Mouse (Mus musculus): ENCODE results near the gene Susd2. TPM values are rescaled to one million over a fixed set of nuclear protein-coding genes. Genes with fewer than 3 reads are reported as not detected.

Susd2 gene
- polyA plus RNA-seq, 1 experiment from 2014 or later, result 34.2 TPM

DNA sequence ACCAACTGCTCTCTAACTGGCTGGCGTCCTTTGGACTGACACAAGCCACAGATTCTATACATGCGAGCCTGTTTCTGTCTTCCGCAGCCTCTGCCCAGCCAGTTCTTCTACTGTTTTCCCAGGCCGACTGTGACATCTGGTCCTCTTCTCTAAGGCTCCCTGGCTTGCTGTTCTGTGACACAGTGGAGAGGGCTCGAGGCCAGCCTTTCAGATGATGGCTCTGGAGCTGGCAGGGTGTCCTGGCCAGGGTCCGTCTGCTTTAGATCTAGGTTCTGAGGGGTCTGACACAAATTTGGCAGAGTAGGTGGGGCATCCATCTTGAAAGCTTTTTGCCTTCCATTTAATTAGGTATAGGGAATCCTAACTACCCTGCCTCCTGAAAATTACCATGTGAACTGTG is 17.6 kb upstream of the Susd2 start:
- Histone ChIP-seq H3K4me2 (replicated peaks; ENCODE audit: low read depth, low read length) (no peak overlapping the region), H3K4me1 (ENCODE audit: insufficient read depth, low read length) (peaks cover 4% of the 10 kb centered on the region; the same call in 1 of the 2 replicates), H3K27ac (ENCODE audit: low read length) (no peak overlapping the region), H3K9ac (replicated peaks; ENCODE audit: low read length) (no peak overlapping the region), H3K9me3 (ENCODE audit: low read length) (no peaks in the 10 kb centered on the region), H3K27me3 (ENCODE audit: insufficient read depth, low read length) (no peaks in the 10 kb centered on the region), H3K36me3 (ENCODE audit: insufficient read depth, low read length) (peaks cover 18% of the 10 kb centered on the region), H3K4me3 (ENCODE audit: low read length) (no peak overlapping the region)
- ATAC-seq (ENCODE audit: low FRiP score, low TSS enrichment), result no peak
- WGBS, result 83% methylated on average over 6 of the region's 6 CpGs

GRCm38 (mm10) chr10:75657772-75658171 is 14.0 kb upstream of the Susd2 start:
- H3K36me3 ChIP-seq (ENCODE audit: insufficient read depth, low read length), result peaks cover 46% of the 10 kb centered on the region

DNA sequence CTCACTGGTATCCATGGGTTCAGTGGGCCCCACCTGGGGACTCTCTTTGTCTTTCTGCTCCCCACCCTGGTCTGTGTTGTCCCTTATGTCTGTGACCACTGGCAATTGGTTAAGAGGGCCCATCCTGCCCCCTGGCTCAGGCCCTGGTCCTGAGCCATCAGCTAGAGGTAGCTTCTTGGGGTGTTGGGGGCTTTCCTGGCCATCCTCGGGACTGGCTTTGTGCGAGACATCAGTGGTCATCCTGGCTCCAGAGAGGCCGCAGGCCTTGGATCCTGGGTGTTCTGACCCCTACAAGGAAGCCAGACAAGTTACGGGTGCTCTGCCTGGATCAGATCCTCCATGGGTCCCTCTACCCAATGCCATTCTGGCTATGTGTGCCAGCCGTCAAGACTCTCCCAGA is 13.4 kb upstream of the Susd2 start:
- no peaks in the 10 kb centered on the region for H3K9me3 ChIP-seq (ENCODE audit: low read length)
- WGBS, result 90% methylated on average over 5 of the region's 5 CpGs
- no peaks in the 10 kb centered on the region for H3K27me3 ChIP-seq (ENCODE audit: insufficient read depth, low read length)
- H3K36me3 ChIP-seq (ENCODE audit: insufficient read depth, low read length), result peaks cover 52% of the 10 kb centered on the region
- ATAC-seq (ENCODE audit: low FRiP score, low TSS enrichment), result no peak
- H3K4me3 ChIP-seq (ENCODE audit: low read length), result no peak overlapping the region
- no peak overlapping the region for H3K9ac ChIP-seq (replicated peaks; ENCODE audit: low read length)
- H3K27ac ChIP-seq (ENCODE audit: low read length), result no peak overlapping the region
- H3K4me2 ChIP-seq (replicated peaks; ENCODE audit: low read depth, low read length), result no peak overlapping the region
- no peaks in the 10 kb centered on the region for H3K4me1 ChIP-seq (ENCODE audit: insufficient read depth, low read length)

More at GRCm38 (mm10) chr10:75657772-75658171, 14.0 kb upstream of the Susd2 start:
- Histone ChIP-seq H3K4me3 (ENCODE audit: low read length) (no peak overlapping the region), H3K9me3 (ENCODE audit: low read length) (no peaks in the 10 kb centered on the region), H3K4me2 (replicated peaks; ENCODE audit: low read depth, low read length) (no peak overlapping the region), H3K27ac (ENCODE audit: low read length) (no peak overlapping the region), H3K27me3 (ENCODE audit: insufficient read depth, low read length) (no peaks in the 10 kb centered on the region), H3K9ac (replicated peaks; ENCODE audit: low read length) (no peak overlapping the region), H3K4me1 (ENCODE audit: insufficient read depth, low read length) (no peaks in the 10 kb centered on the region)
- ATAC-seq (ENCODE audit: low FRiP score, low TSS enrichment), result no peak
- 96% methylated on average over 7 of the region's 7 CpGs for WGBS

GRCm38 (mm10) chr10:75654053-75654452 is 10.2 kb upstream of the Susd2 start:
- Histone ChIP-seq H3K9ac (replicated peaks; ENCODE audit: low read length) (no peak overlapping the region), H3K9me3 (ENCODE audit: low read length) (no peaks in the 10 kb centered on the region), H3K27ac (ENCODE audit: low read length) (no peak overlapping the region), H3K36me3 (ENCODE audit: insufficient read depth, low read length) (peaks cover 77% of the 10 kb centered on the region), H3K4me2 (replicated peaks; ENCODE audit: low read depth, low read length) (no peak overlapping the region), H3K27me3 (ENCODE audit: insufficient read depth, low read length) (no peaks in the 10 kb centered on the region), H3K4me3 (ENCODE audit: low read length) (no peak overlapping the region), H3K4me1 (ENCODE audit: insufficient read depth, low read length) (no peaks in the 10 kb centered on the region)
- ATAC-seq (ENCODE audit: low FRiP score, low TSS enrichment), result no peak
- WGBS, result 92% methylated on average over 4 of the region's 4 CpGs

- H3K9ac ChIP-seq (replicated peaks; ENCODE audit: low read length), result no peak overlapping the region
- H3K4me1 ChIP-seq (ENCODE audit: insufficient read depth, low read length), result no peaks in the 10 kb centered on the region
- H3K4me3 ChIP-seq (ENCODE audit: low read length), result no peak overlapping the region
- H3K27ac ChIP-seq (ENCODE audit: low read length), result no peak overlapping the region
- H3K9me3 ChIP-seq (ENCODE audit: low read length), result no peaks in the 10 kb centered on the region
- H3K36me3 ChIP-seq (ENCODE audit: insufficient read depth, low read length), result peaks cover 75% of the 10 kb centered on the region
- ATAC-seq (ENCODE audit: low FRiP score, low TSS enrichment), result no peak
- H3K27me3 ChIP-seq (ENCODE audit: insufficient read depth, low read length), result no peaks in the 10 kb centered on the region
- no peak overlapping the region for H3K4me2 ChIP-seq (replicated peaks; ENCODE audit: low read depth, low read length)
- WGBS, result 91% methylated on average over 16 of the region's 16 CpGs
These were observed 7.7 kb upstream of the Susd2 start for GRCm38 (mm10) chr10:75651381-75652068.

GRCm38 (mm10) chr10:75650306-75650902 is 6.6 kb upstream of the Susd2 start:
- ATAC-seq (ENCODE audit: low FRiP score, low TSS enrichment), result no peak
- Histone ChIP-seq H3K27me3 (ENCODE audit: insufficient read depth, low read length) (no peaks in the 10 kb centered on the region), H3K9ac (replicated peaks; ENCODE audit: low read length) (no peak overlapping the region), H3K9me3 (ENCODE audit: low read length) (no peaks in the 10 kb centered on the region), H3K36me3 (ENCODE audit: insufficient read depth, low read length) (peaks cover 70% of the 10 kb centered on the region), H3K4me2 (replicated peaks; ENCODE audit: low read depth, low read length) (no peak overlapping the region), H3K27ac (ENCODE audit: low read length) (no peak overlapping the region), H3K4me3 (ENCODE audit: low read length) (no peak overlapping the region), H3K4me1 (ENCODE audit: insufficient read depth, low read length) (no peaks in the 10 kb centered on the region)
- WGBS, result 94% methylated on average over 6 of the region's 6 CpGs

- WGBS, result 93% methylated on average over 4 of the region's 4 CpGs
- no peak for ATAC-seq (ENCODE audit: low FRiP score, low TSS enrichment)
- H3K27me3 ChIP-seq (ENCODE audit: insufficient read depth, low read length), result no peaks in the 10 kb centered on the region
- H3K27ac ChIP-seq (ENCODE audit: low read length), result no peak overlapping the region
- no peak overlapping the region for H3K4me2 ChIP-seq (replicated peaks; ENCODE audit: low read depth, low read length)
- H3K4me3 ChIP-seq (ENCODE audit: low read length), result no peak overlapping the region
- H3K9me3 ChIP-seq (ENCODE audit: low read length), result no peaks in the 10 kb centered on the region
- no peak overlapping the region for H3K9ac ChIP-seq (replicated peaks; ENCODE audit: low read length)
- no peaks in the 10 kb centered on the region for H3K4me1 ChIP-seq (ENCODE audit: insufficient read depth, low read length)
- H3K36me3 ChIP-seq (ENCODE audit: insufficient read depth, low read length), result peaks cover 62% of the 10 kb centered on the region
These were observed 5.7 kb upstream of the Susd2 start for GRCm38 (mm10) chr10:75649406-75649995.

DNA sequence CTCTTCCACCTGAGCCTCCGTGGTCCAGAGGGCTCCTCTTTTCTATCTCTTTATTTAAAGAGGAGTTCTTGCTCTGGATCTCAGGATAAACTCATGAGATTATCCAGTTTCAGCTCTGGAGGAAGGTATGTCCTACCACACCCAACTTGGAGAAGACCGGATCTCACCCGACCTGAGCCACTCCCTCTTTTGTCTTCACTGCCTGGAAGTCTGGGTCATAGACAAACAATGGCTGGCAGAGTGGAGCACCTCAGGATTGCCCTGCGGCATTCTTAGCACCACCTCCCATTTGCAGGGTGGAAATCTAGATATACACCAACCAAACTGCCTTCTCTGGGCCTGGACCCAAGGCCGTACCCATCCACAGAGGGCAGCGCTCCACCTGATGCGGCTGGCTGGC is 5.2 kb upstream of the Susd2 start:
- no peak overlapping the region for H3K4me3 ChIP-seq (ENCODE audit: low read length)
- no peak for ATAC-seq (ENCODE audit: low FRiP score, low TSS enrichment)
- no peaks in the 10 kb centered on the region for H3K27me3 ChIP-seq (ENCODE audit: insufficient read depth, low read length)
- no peak overlapping the region for H3K27ac ChIP-seq (ENCODE audit: low read length)
- H3K9ac ChIP-seq (replicated peaks; ENCODE audit: low read length), result no peak overlapping the region
- H3K4me2 ChIP-seq (replicated peaks; ENCODE audit: low read depth, low read length), result no peak overlapping the region
- no peaks in the 10 kb centered on the region for H3K9me3 ChIP-seq (ENCODE audit: low read length)
- WGBS, result 87% methylated on average over 7 of the region's 7 CpGs
- peaks cover 5% of the 10 kb centered on the region; the same call in 1 of the 2 replicates for H3K4me1 ChIP-seq (ENCODE audit: insufficient read depth, low read length)
- H3K36me3 ChIP-seq (ENCODE audit: insufficient read depth, low read length), result peaks cover 57% of the 10 kb centered on the region

DNA sequence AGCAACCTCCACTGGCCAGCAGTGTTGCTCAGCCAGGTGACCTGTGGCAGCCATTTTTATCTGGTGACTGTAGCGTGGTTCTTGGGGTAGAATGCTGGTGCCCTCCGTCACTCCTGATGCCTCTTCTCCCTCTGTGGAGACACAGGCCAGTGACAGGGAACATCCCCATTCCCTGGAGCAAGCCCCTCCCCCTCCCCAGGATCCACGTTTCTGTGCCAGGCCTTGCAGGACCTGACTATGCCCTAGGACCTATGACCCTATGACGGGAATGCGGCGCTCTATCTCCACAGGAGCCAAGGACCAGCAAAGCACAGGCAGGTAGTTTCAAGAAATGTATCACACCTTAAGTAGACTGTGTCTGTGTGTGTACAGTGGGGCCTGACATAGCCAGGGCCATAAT is 4.3 kb upstream of the Susd2 start:
- Histone ChIP-seq H3K4me3 (ENCODE audit: low read length) (no peak overlapping the region), H3K9ac (replicated peaks; ENCODE audit: low read length) (no peak overlapping the region), H3K9me3 (ENCODE audit: low read length) (no peaks in the 10 kb centered on the region), H3K4me1 (ENCODE audit: insufficient read depth, low read length) (peaks cover 9% of the 10 kb centered on the region; the same call in 1 of the 2 replicates), H3K27ac (ENCODE audit: low read length) (no peak overlapping the region), H3K36me3 (ENCODE audit: insufficient read depth, low read length) (peaks cover 51% of the 10 kb centered on the region), H3K27me3 (ENCODE audit: insufficient read depth, low read length) (no peaks in the 10 kb centered on the region), H3K4me2 (replicated peaks; ENCODE audit: low read depth, low read length) (no peak overlapping the region)
- no peak for ATAC-seq (ENCODE audit: low FRiP score, low TSS enrichment)
- WGBS, result 83% methylated on average over 6 of the region's 6 CpGs

- WGBS, result 84% methylated on average over 3 of the region's 3 CpGs
These were observed 3.6 kb upstream of the Susd2 start for GRCm38 (mm10) chr10:75647362-75647761.

More at GRCm38 (mm10) chr10:75647362-75647761, 3.6 kb upstream of the Susd2 start:
- Histone ChIP-seq H3K27ac (ENCODE audit: low read length) (no peak overlapping the region), H3K9ac (replicated peaks; ENCODE audit: low read length) (no peak overlapping the region), H3K9me3 (ENCODE audit: low read length) (no peaks in the 10 kb centered on the region), H3K27me3 (ENCODE audit: insufficient read depth, low read length) (no peaks in the 10 kb centered on the region), H3K36me3 (ENCODE audit: insufficient read depth, low read length) (peaks cover 44% of the 10 kb centered on the region), H3K4me2 (replicated peaks; ENCODE audit: low read depth, low read length) (no peak overlapping the region), H3K4me3 (ENCODE audit: low read length) (no peak overlapping the region), H3K4me1 (ENCODE audit: insufficient read depth, low read length) (peaks cover 9% of the 10 kb centered on the region; the same call in 1 of the 2 replicates)
- no peak for ATAC-seq (ENCODE audit: low FRiP score, low TSS enrichment)
